Mouse (Mus musculus) gastrocnemius, adult 18-20 months (tissue): Measurements from ENCODE around the gene Slc51a. TPM values are rescaled to one million over a fixed set of nuclear protein-coding genes. Genes with fewer than 3 reads are reported as not detected.
A peak's percentile ranks its signal among the peaks of the same experiment; 100 is the strongest.

Experiments used
- DNase-seq: peaks from one replicate; pipeline ENCODE4 v3.0.0; 2021; ENCODE audit warnings: low spot score
- long read RNA-seq, 2 experiments: library from polyadenylated mRNA; stranded (forward); transcript quantifications; one replicate each; pipeline ENCODE4 v2.0.0; 2021
- total RNA-seq, 2 experiments: library from RNA; stranded (reverse); gene quantifications; 2 replicates each; pipeline ENCODE4 v1.2.3; 2021

Gene Slc51a
- total RNA-seq: not detected
- long read RNA-seq, experiment 1: 0 reads
- long read RNA-seq, experiment 2: 0 reads

DNA sequence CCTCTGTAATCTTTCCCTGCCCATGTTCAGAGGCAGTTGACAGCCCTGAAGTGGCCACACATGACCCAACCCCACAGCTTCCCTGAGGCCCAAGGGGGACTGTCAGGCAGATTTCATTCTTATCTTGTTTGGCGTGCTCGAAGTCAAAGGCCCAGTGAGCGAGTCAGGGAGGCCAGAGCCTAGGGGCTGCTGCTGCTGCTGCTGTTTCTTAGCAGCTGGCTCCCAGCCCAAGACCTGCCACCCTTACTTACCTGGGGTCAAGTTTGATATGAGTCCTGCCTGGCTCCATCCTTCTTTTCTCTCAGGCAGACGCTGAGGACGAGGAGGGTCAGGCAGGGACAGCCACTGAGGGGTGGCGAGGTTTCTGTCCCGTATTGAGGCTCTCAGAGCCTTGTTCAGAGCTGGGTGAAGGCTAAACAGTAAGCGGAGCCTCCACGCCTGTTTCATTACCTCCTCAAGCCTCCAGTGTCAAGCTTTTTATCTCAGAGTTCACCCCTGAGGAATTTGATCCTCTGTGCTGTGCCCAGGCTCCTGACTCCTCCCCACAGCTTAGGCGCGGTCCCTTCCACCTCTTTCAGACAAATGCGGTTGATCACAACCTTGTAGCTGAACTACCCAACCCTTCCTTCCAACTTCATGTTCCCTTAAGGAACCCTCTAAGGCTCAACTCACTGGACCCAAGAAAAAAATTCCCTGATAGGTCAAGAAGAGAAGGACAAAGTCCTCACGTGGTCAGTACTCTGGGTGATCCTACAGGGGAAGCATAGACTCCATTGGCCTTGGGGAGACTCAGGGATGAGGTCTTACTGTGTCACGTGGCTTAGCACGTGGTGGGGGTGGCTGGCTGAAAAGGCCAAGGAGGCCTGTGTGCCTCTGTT lies at the start of gene Slc51a:
Gene Slc51a, minus strand, starts transcription at position 646 of the 878 bp plus-strand sequence.
- DNase-seq: no peak

- DNase-seq: peak; percentile 43
These were observed 47.6 kb upstream of the Slc51a start for GRCm38 (mm10) chr16:32535157-32535751.

- DNase-seq: no peak
These were observed 45.5 kb upstream of the Slc51a start for GRCm38 (mm10) chr16:32532878-32533826.

- peak; percentile 68 for DNase-seq
These were observed 39.2 kb upstream of the Slc51a start for GRCm38 (mm10) chr16:32526906-32527305.

DNA sequence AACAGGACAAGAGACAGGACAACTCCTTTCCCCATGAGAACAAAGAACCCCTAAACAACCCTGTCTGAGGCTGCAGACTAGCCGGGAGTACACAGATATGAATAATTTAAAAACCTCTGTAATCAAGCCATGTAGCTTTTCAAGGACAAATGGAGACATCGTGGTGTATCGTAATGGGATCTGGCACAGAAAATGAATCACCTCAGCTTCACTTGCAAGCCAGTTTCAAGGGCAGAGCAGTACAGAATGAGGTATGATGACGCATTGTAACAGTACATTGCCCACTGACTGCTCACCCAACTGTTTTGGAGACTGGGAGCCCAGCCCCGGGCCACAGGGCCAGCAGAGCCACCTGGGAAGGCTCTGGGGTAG lies 36.6 kb upstream of the Slc51a start:
- DNase-seq: peak; percentile 24

DNA sequence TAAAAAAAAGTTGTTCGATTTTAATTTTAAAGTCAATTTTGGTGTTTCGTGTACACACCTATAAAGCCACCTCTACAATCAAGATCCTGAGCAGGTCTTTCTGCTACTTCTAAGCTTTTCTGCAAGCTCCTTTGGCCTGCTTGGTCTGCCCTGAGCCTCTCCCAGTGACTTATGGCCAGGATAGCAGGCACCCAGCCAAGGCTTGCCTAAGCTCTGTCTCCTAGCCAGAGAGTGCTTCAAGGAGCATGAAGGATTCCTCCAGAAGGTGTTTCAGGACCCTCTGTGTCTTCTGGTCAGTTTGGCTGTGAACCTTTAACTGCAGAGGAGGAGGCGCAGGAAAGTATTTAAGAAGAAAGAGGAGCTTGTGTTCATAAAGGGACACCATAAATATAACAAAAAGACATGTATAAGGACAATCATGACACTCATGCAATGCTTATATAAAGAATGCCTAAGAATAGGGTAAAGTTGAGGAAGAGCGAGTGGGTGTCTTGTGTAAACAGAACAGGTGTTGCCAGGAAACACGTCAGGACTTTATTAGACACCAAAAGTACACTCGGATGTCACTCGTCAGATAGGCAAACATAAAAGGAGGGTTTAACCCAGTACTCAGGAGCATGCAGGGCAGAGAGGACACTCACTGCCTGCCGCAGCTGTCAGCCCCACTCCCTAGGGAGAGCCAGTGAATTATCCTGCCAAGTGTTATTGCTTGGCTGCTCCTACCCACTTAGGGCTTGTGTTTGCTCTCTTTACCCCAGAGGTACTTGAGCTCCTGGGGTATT lies 36.0 kb upstream of the Slc51a start:
- peak; percentile 85 for DNase-seq

DNA sequence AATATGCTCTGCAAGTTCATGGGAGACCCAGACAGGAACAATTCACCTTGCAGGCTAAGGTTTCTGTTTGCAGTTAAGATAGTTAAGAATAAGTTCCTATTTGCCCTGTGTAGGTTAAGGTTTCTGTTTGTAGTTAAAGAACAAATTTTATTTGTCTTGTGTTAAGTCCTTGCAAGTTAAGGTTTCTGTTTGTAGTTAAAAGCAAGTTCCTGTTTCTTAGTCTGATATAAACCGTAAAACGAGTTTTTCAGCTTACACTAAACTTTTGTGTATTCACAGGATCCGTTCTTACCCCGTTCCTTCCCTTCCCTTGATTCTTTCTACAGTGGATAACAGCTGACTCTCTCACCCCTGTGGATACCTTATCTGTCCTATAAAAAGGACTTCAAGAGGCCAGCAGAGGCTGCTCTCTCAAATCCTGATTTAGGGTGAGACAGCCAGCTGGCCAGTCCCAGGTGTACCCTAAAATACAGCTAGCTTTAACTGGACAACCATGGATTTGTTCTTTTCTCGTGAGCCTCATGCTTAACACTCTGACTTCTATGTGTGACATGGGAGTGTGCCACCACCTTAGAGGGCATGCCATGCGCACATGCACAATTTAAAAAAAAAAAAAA lies 35.0 kb upstream of the Slc51a start:
- DNase-seq: peak; percentile 25

DNA sequence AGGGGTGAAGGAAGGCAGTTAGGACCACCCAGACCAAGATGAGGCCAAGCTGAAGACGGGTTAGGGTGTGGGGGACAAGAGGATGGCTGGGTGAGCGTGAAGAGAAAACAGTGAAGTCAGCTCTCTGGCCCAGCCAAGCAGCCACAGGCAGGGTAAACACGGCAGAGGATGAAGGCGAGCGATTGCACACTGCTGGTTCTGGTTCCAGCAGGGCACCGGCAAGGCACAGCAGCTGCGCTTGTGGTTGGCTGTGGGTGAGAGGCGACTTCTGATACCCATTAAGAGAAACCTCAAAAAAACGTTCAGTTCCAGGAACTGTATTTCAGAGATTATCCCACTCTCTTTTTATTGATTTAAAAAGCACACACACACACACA lies 32.7 kb upstream of the Slc51a start:
- no peak for DNase-seq

- DNase-seq: no peak
These were observed 32.1 kb upstream of the Slc51a start for GRCm38 (mm10) chr16:32519656-32520371.

DNA sequence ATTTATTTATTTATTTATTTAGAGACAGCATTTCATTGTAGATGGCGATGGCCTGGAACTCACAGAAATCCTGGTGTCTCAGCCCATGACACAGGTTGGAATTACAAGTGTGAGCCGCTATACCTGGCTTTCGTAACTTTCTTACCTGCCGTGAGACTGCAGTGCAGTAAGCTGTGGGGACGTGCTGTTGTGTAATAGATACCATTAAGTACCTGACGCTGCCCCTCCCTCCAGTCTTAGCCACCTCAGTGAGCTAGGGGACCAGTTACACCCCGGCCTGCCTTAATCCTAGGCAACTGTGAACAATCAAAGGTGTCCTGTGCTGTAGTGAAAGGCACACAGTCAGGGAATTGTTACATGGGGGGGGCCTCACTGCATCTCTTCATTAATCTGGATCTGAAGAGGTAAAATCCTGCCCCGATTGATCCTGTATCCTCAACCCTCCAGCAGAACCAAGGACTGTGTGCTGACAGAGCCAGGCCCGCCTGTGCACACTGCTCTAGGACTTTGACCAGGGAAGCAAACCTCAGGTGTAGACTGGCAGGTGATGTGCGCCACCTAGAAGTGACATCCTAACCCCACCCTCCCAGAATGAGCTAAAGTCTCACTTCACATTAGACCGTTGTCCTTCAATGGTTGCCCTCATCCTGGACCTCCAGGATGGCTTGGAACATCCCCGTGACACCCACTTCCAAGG lies 30.3 kb upstream of the Slc51a start:
- no peak for DNase-seq

DNA sequence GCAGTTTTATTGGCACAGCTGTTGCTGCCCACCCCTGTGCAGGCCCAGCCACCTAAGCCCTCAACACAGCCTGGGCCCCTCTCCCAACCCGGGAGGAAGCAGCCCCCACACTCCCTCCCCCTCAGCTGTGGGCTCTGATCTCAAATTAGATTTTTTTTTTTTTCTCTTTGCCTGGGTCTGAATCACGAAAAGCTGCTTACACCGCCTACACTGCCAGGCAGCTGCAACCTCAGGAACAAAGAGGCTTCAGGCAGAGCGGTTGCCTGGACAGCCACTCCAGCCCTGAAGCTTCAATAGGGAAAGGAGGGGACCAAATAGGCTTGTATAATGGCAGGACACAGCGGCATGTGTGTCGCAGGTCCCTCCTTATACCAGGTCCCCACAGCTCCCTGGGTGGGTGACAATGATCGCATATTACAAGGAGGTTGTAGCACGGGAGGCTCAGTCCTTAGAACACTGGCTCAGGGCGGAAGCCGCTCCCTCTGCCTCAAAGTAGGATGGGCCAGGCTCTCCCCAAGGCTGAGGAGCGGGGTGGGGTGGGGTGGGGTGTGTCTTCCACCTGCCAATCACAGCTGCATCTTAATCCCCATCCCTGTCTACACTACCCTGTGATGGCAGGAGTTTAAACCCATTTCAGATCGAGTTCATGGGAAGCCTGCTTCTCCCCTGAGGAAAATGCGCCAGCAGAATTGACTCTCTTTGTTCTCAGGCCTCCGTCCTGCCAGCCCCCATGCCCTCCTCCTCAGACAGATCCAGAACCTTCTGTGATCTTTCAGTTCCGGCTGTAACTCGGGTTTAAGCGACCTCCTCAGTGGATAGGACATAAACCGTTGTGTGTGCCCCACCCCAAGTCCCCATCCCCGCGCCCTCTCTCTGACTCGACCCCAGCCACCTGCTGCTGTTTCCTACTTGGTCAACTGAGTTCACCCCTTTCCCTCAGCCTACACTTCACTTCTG lies 28.6 kb upstream of the Slc51a start:
- no peak for DNase-seq

- no peak for DNase-seq
These were observed 26.3 kb upstream of the Slc51a start for GRCm38 (mm10) chr16:32513948-32514347.

GRCm38 (mm10) chr16:32513401-32513800 lies 25.7 kb upstream of the Slc51a start:
- DNase-seq: no peak

- peak; percentile 17 for DNase-seq
These were observed 25.2 kb upstream of the Slc51a start for GRCm38 (mm10) chr16:32512921-32513320.

GRCm38 (mm10) chr16:32511827-32512490 lies 24.3 kb upstream of the Slc51a start:
- no peak for DNase-seq

- no peak for DNase-seq
These were observed 23.7 kb upstream of the Slc51a start for GRCm38 (mm10) chr16:32511338-32511734.
